Mouse (Mus musculus) thymus, postnatal 36 days (tissue): ENCODE measurements around the gene Espn.

Source experiments
- DNase-seq, 2 experiments: peaks; one replicate each; pipeline ENCODE4 v3.0.0; 2022; ENCODE audit warnings: mixed read lengths in 2 of 2

The Espn gene

GRCm38 (mm10) chr4:152096927-152097326 is 55.2 kb downstream of the Espn start:
- DNase-seq, result no peak

GRCm38 (mm10) chr4:152095937-152096910 is 55.9 kb downstream of the Espn start:
- peak; percentile 69 for DNase-seq

- DNase-seq, result no peak
Measured at GRCm38 (mm10) chr4:152094233-152094632, 57.9 kb downstream of the Espn start.

DNA sequence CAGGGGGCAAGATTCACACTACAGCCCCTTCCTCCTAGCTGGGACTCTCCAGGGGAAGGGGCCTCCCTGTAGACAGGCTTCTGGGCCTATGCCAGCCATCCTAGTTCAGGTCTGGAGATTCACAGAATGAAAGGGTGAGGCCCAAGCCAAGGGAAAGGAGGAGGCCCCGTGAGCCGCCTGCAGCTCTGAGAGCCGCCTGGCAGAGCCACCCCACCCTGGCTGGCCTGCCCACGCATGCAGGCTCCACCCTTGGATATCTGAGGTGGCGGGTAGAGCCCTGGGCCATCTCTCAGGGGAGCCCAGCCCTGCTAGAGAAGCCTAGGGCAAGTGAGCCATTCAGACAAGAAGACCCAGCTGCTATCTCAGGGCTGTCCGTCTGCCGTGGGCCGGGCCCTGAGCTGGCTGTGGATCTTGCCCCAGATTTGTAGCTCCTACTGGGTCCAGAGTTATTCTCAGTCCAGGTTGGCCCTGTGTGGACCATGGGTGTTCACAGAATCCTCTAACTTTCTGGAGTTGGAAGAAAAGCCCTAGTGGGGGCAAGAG is 59.3 kb downstream of the Espn start:
- DNase-seq, result no peak

DNA sequence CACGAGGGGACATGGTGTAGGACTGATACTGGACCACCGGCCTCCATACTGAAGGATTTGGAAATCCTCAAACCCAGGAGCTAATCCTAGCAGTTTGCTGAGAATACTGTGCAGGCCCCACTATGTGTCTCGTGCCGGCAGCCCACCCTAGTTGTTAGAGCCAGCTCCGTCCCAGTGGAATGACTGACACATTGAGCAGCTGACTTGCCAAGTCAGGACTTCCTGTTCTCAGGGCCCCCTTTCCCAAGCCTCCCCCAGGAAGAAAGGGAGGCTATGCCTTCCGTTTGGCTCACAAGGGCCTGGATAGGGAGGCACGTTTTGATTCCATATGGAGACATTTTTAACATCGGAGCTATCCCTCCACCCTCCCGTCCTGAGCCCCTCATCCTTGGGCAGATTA is 62.0 kb downstream of the Espn start:
- no peak for DNase-seq

DNA sequence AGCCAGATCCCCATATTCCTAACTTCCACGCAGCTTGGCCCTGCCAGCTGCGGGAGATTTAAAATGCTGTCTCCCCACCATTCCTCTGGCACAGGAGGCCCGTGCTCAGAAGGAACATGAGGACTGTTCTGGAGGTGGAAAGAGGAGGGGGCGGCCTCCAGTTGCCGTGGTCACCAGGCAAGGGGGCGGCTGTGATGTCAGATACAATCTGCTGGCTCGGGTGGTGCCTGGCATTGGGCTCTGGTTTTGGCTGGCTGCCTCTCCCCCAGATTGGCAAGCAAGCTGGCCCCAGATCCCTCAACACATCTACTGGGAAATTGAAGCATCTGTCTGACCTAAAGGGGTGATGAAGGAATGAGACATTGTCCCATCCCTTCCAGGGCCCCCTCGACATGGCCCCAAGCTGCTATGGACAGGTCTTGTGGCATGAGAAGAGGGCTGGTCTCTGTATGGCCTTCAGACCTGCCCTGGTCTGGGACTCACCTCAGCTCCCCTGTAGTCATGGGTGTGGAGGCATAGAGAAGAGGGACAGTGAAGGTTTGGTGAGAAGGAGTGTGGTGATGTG is 63.5 kb downstream of the Espn start:
- no peak for DNase-seq

DNA sequence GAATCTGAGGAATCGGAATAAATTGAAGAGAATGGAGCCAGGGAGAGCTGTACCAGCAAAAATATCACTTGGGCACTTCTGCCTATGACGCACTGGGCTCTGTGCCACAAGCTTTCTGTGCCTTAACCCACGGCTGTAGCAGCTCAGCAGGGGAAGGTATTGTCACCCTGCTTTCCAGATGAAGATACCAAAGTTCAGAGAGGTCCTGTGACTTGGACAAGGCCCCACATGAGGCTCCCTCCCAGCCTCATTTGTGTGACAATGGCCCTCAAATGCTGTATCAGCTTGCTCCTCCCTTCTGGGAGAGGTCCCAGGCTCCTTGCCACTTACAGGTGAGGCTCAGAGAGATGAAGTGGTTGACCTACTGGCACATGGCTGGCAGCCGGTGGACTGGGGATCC is 64.0 kb downstream of the Espn start:
- DNase-seq, result no peak

- DNase-seq, result no peak
Measured at GRCm38 (mm10) chr4:152087211-152088081, 64.7 kb downstream of the Espn start.

DNA sequence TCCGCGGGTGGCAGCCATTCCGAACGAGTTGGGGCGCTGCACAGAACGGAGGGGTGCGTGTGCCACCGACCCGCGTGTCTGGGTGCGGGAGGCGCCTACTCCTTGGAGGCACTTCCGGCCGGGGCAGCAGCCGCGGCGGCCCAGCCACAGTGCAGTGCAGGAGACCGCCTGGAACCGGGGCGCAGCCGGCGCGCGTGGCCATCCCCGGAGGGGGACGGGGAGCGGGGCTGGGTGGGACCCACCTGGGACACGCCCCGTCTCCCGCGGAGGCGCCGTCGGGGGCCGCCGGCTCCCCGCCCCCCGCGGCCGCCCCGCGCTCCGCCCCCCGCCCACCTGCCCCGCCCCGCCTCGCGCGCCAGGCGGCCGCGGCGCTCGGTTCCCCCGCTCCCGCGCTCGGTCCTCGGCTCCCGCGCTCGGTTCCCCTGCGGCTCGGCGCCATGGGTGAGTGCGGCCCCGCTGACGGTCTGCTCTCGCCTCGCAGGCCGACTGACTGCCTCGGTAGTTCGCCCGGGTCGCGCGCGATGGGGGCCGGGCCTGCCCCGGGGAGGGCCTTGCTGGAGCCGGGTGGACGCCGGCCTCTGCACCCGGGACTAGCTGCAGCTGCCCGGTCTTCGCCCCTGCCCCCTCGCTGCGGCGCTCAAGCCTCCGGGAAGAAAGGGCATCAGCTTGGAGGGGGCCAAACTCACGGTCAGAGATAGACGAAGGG is 65.5 kb downstream of the Espn start:
- DNase-seq, result peak; percentile 67 to 80

- no peak for DNase-seq
Measured at GRCm38 (mm10) chr4:152084616-152085015, 67.6 kb downstream of the Espn start.

DNA sequence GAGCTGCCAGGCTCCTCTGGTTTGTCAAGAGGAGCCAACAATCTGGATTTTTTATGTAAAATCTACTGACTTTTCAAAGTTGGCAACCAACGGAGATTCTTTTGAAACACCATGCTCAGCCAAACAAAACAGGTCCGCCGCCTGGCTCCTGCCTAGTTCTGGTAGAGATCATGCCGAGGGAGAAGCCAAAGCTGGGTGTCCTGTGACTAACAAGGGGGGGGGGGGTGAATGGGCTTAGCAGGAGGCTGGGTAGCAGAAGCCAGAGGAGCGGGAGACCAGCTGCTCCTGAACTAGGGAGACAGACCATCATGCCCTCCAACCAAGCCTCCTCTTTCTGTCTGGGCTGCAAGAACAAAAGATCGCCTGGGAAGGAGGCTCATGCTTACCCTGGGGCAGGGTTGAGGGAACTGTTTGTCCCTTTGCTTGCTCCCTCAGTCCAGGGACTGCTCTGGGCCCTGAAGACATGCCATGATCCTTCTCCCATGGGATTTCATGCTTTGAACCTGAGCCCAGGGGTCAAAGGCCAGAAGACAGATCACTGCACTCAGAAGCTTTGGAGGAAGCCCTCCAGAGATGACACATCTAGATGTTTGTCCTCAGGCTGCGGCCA is 68.5 kb downstream of the Espn start:
- no peak for DNase-seq

DNA sequence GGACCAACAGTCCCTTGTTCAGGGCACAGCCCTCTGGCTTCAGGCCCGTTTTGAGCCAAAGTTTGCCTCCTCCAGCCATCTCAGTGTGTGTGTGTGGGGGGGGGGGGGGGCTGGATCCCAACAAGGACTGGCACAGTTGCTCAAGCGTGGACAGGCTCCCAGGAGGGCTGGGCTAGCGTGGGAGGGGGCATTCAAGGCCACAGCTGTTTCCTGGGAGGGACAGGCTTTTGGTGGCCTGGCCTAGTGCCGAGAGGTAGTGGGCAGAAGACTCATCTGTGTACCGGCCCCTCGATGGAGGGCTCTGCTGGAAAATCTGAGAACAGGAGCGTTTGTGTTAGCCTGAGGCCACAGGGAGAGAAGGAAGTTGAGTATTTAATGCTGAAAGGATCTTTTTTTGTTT is 72.2 kb downstream of the Espn start:
- no peak for DNase-seq

DNA sequence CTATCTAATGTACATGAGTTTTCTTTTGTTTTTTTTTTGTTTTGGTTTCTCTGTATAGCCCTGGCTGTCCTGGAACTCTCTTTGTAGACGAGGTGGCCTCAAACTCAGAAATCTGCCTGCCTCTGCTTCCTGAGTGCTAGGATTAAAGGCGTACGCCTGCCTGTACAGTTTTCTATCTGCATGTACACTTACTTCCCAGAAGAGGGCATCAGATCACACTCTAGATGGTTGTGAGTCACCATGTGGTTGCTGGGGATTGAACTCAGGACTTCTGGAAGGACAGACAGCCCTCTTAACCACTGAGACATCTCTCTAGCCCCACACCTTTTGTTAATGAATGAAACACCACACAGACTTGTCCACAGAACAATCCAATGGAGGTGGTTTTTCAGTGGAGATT is 72.9 kb downstream of the Espn start:
- no peak for DNase-seq

DNA sequence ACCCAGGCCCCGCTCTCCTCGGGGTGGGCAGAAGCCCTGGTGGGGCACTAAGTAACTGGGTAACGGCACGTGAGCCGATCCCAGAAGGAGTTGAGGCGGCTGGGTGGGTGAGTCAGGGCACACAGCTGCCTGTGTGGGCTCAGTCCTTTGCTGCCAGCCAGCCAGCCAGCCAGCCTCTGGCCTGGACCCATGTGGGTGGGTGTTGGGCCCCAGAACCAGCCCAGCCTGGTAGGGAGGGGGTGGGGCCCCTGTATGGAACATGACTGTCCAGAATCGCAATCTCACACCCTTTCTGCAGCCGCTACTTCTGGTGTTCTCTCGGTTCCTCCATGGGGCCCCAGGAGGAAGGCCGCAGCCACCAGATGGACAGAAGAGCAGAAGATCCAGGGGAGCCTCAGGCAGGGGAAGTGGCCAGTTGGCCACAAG is 74.1 kb downstream of the Espn start:
- no peak for DNase-seq

GRCm38 (mm10) chr4:152077191-152077590 is 75.0 kb downstream of the Espn start:
- DNase-seq, result no peak

DNA sequence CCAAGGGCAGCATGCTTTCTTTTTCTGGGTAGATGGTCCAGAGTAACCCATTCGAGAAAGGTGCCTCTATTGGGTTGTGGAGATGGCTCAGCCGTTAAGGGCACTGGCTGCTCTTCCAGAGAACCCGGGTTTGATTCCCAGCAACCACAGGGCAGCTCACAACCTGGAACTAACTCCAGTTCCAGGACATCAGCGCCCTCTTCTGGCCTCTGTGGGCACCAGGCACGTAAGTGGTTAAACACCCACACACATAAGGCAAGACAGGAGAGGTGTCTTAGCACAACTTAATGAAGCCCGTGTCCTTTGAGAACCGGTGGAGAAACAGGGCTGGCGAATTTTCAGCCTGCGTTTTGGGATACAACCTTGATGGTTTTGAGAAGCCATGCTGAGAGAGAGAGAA is 77.6 kb downstream of the Espn start:
- DNase-seq, result no peak

DNA sequence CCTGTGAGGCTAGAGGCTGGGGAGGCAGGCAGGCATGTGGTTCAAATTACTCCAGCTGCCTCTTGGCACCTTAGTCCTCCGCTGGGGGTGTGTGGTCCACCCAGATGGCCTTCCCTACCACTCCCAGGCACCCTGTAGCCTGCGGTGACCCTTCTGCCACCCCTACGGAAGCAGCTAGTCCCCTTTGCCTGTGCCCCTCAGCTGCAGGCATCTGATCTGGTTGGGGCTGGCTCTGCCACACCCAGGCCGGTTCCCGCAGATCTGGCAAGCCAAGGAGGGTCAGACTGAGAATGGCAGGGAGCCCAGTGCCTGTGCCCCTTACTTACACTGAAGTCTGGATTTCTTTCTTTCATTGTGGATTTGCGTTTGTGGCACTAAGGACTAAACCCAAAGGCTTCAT is 78.5 kb downstream of the Espn start:
- DNase-seq, result no peak

GRCm38 (mm10) chr4:152072655-152073054 is 79.5 kb downstream of the Espn start:
- no peak for DNase-seq

- no peak for DNase-seq
Measured at GRCm38 (mm10) chr4:152072121-152072601, 80.0 kb downstream of the Espn start, which contains the start of gene Plekhg5. Gene Plekhg5 (plus strand): TSS chr4:152072498.

DNA sequence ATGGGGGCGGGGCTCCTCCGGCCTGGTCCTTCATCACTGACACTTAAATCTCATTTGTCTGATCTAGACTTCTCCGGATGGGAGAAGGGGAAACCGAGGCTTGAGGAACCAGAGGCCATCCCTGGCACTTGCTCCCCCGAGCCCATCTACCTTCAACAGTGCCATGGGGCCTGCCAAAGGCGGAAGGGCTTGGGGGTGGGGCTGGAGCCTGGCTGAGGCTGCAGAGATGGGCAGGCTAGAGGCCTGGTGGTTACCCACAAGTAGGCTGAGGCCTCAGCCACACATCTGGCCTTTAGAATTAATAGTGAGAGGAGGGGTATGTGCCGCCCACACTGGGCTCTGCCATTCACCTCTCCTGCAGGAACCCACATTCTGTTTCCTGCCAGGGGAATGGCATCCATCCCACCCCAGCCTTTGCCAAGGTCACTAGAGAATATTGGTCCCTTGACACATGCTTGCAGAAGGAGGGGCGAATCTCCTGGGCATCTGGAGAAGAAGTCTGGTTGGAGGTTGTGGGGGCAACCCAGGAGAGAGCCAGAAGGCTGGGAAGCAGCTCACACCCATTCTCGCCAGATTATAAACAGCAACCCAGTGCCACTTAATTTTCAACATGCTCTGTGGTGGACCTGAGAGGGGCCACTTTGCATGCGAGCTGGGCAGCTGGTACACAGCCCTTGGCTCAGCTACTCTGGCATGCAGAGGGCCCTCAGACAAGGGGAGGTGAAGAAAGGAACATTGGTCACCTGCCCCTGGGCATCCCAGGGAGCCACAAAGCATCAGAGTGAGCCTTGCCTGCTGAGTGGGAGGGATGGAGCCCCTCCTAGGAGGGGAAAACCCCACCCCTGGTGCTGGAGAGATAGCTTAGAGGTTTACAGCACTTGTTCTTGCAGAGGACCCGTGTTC is 81.4 kb downstream of the Espn start:
- no peak for DNase-seq
